Mouse (Mus musculus): ENCODE results near the gene Tmem9. TPM values are rescaled to one million over a fixed set of nuclear protein-coding genes. Genes with fewer than 3 reads are reported as not detected.

The Tmem9 gene
- polyA plus RNA-seq (2012; rRNA removed), result 108 and 113 TPM in 2 replicates

- DNase-seq (ENCODE audit: extremely low spot score in 1 of 2, low spot score in 1 of 2), result peak; percentile 20 to 61
These were observed at the start of gene Tmem9 for GRCm38 (mm10) chr1:136007211-136008158. TSS of gene Tmem9 (plus strand) at chr1:136008150.

- DNase-seq (ENCODE audit: extremely low spot score in 1 of 2, low spot score in 1 of 2), result peak in 1 of 2 experiments; percentile 82
These were observed 49.5 kb upstream of the Tmem9 start for GRCm38 (mm10) chr1:135958483-135958882.

DNA sequence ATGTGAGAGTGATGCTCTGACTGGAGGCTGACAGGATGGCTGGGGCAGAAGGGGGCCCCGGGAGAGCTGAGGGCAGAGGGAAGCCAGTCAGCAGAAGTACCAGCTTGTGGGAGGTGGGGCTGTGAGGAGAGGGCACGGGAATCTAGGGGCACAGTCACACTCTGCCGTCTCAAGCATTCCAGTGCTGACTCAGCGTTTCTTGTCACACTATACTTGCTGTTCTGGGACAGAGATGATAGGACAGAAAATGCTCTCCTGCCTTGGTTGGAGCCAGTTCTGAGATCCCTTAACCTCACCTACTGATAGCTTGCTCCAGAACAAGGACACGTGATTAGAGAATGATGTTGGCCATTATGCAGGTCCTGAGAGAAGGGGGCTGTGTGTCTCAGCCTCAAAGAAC lies 44.8 kb upstream of the Tmem9 start:
- DNase-seq (ENCODE audit: extremely low spot score in 1 of 2, low spot score in 1 of 2), result no peak

DNA sequence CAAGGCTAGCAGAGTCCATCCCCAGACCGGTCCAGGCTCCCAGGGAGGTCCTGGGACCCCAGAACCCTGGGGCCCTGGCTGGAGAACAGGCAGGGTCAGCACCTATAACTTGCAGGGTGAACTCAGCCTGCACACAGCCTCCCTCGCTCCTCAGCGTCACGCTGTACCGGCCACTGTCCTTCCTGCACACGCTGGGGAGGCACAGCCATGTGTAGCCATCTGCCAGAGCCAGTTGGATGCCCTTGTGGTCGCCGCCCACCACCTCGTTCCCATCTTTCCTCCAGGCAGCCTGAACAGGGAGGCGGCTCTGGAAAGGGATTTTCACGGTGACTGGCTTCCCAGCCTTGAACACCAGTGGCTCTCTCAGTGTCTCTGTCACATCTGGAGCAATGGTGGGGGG lies 43.4 kb upstream of the Tmem9 start:
- DNase-seq (ENCODE audit: extremely low spot score in 1 of 2, low spot score in 1 of 2), result peak in 1 of 2 experiments; percentile 44

- no peak for DNase-seq (ENCODE audit: extremely low spot score in 1 of 2, low spot score in 1 of 2)
These were observed 40.2 kb upstream of the Tmem9 start for GRCm38 (mm10) chr1:135967739-135968138.

DNA sequence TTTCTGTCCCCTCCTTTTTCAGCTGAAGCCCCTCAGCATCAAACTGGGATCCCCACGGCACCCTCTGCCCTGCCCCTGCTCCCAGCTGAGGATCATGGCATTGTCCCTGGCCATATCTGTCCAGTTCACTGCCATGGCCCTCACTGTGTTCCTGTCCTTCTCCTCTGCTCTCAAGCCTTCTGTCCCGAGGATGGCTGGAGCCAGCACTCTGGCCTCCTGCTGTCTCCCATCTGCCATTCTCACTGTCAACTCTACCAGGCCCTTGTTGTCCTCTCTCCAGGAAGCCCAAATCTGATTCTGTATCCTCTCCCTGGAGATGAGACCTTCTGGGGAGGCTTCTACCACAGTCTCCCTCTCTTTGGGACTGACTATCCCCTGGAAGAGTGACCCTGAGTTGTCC lies 37.5 kb upstream of the Tmem9 start:
- DNase-seq (ENCODE audit: extremely low spot score in 1 of 2, low spot score in 1 of 2), result no peak

DNA sequence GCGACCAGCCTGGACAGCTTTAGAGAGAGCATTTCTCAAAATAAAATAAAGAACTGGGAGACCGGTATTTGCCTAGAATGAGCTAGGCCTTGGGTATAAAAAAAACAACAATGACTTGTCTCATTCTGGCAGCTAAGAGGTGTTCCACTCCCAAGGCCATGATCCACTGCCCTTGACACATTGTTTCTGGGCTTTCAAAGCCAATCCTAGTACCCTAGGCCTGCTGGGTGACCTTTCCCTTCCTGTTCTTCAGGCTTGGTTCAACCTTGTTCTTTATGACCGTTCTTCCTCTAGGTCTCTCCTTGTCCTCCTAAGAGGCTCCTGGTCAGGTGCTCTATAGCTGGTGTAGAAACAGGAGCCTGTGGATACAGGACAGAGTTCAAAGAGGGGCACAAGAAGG lies 35.4 kb upstream of the Tmem9 start:
- no peak for DNase-seq (ENCODE audit: extremely low spot score in 1 of 2, low spot score in 1 of 2)

DNA sequence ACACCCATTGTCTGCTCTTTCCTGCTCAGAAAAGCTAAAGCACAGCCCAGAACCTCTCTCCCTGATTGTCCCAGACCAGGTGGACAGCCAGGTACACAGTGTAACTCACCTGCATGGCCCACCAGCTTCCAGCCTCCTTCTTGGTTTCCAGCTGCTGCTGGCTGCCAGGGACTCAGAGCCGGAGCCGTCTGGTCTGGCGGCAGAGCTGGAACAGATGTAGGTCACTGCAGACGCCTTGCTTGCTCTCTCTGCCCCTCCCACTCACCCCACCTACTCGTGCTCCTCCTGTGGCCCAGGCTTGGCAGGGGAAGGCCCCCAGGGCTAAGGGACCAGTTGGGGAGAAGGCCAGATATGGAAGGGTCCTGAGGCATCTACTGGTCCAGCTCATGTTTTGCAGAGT lies 23.8 kb upstream of the Tmem9 start:
- DNase-seq (ENCODE audit: extremely low spot score in 1 of 2, low spot score in 1 of 2), result no peak

DNA sequence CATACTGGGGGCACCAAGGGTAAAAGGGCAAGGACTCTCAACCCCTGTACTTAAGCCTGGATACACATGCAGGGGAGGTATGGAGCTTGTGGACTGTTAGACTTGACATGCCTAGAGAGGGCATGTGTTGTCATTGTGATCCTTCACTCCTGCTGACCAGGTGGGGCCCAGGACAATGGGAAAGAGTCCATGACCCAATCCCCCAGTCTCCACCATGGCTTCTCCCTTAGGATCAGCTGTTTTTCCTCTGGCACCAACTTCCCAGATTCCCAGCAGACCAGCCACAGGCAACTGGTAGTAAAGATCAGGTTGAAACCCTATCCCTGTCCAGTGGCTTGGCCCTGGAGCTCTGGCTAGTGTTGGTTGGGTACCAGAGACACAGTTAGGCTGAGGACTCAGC lies 18.1 kb upstream of the Tmem9 start:
- no peak for DNase-seq (ENCODE audit: extremely low spot score in 1 of 2, low spot score in 1 of 2)

DNA sequence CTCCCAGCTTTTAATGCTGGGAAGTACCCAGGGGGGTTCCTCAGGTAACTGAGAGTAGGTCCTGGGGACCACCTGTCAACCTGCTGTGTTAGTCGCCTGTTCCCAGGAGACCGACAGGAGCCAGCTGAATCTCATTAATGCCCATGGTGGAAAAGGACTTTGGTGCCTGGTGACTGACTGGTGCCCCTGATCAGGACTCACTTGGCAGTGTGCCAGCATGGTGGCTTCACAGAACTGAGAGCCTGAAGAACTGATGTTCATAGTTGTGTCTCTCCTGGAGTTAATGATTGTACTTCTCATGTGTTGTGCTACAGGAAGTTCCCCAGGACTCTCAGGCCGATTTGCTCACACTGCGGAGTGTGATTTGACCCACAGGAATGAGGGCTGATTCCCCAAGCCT lies 14.5 kb upstream of the Tmem9 start:
- DNase-seq (ENCODE audit: extremely low spot score in 1 of 2, low spot score in 1 of 2), result no peak

DNA sequence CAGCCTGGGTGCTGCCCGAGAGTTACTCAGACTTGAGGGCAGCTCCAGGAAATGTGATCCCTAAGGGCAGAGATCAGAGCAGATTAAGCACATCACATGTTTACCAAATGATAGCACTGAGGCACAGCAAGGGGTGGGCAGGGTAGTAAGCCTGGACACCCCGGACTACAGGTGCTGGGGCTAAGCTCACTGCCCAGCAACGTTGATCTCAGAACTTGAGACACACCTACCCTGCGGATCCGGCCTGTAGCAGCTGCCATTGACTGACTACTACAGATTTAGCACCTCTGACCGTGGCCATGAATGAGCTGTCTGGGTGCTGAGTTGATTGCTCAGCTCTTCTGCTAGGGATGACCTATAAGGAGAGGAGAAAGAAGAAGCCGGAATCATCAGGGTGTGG lies 10.4 kb upstream of the Tmem9 start:
- DNase-seq (ENCODE audit: extremely low spot score in 1 of 2, low spot score in 1 of 2), result no peak

DNA sequence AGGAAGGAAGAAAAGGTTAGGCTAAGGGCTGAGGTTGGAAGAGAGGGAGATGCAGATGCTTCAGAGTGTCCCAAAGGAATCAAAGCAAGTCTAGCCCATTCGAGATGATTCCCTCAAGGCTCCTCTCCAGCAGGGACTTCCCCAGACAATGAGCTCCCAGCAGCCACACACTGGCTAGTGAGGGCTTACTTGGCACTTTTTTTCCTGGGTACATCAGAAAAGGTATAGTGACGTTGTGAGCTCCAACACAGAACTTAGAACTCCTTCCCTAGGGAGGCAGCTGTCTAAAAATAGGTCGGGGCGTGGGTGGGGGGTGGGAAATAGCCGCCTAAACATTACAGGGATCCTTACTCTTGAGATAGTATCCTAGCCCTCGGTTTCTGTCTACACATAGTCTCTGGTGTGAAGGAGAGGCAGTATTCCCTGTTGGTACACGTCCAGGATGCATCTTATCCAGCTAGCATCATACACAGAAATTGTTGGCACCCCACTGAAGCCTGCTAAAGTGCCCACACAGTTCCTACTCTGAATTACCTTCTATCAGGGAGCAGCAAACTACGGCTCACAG lies 8.1 kb upstream of the Tmem9 start:
- peak in 1 of 2 experiments; percentile 32 for DNase-seq (ENCODE audit: extremely low spot score in 1 of 2, low spot score in 1 of 2)

DNA sequence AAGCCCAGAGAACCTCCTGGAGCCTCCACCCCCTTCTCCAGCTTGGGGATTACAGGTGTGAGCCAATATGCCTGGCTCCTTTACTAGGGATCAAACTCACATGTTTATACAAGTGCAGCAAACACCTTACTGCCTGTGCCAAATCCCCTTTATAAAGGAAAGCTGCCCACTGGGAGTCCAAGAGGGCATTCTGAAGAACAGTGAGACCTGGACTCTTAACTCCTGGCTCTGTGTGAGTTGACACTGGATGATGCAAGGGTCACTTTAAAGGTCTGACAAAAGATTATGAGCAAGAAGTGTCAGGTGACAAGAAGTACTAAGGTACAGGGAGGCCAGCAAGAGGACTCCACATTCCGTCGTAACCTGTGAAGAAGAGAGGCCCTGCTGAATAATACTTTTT lies 6.5 kb upstream of the Tmem9 start:
- DNase-seq (ENCODE audit: extremely low spot score in 1 of 2, low spot score in 1 of 2), result no peak

DNA sequence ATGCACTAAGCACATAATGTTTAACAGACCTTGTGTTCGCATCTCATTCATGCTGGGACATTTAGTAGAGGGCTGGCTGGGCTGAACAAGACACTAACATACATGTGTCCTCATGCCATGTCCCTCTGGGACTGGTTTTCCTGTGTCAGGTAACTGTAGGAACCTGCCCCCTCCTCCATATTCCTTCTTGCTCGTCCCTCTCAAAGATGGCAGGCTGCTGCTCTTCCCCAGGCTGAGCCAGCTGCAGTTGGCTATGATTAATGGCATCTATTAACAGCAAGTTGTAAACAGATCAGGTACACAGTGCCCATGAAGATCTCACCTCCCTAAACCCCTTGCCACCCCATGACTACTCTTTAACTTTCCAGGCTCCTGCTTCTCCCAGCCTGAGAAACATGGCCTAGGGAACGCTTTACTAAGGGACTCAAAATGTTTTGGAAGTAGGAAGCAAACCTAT lies 1.6 kb upstream of the Tmem9 start, which contains the start of gene Igfn1:
Gene Igfn1, minus strand, starts transcription at position 51 of the 457 bp plus-strand sequence.
- no peak for DNase-seq (ENCODE audit: extremely low spot score in 1 of 2, low spot score in 1 of 2)

GRCm38 (mm10) chr1:136008159-136008533 lies 196 bp downstream of the Tmem9 start:
- no peak for DNase-seq (ENCODE audit: extremely low spot score in 1 of 2, low spot score in 1 of 2)

- DNase-seq (ENCODE audit: extremely low spot score in 1 of 2, low spot score in 1 of 2), result no peak
These were observed 2.3 kb downstream of the Tmem9 start for GRCm38 (mm10) chr1:136010247-136010646.

DNA sequence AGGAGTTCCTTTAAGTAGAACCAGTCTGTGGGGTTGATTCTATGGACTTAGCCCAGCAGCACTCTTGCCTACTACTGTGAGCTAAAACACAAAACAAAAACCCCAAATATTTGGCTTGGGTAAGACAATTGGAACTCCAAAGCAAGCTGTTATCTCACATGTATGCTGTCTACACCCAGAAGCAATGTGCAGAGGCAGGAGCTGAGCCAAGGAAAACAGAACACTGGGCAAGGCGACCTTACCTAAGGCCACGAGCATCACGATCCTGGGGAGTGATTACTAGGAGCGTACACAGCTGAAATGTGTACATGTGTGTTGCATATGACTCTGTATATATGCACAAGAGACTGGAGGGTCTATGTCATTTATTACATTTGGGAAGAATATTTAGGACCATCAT lies 5.6 kb downstream of the Tmem9 start:
- no peak for DNase-seq (ENCODE audit: extremely low spot score in 1 of 2, low spot score in 1 of 2)

GRCm38 (mm10) chr1:136014796-136015502 lies 7.0 kb downstream of the Tmem9 start:
- no peak for DNase-seq (ENCODE audit: extremely low spot score in 1 of 2, low spot score in 1 of 2)

- no peak for DNase-seq (ENCODE audit: extremely low spot score in 1 of 2, low spot score in 1 of 2)
These were observed 9.4 kb downstream of the Tmem9 start for GRCm38 (mm10) chr1:136017307-136017706.

- DNase-seq (ENCODE audit: extremely low spot score in 1 of 2, low spot score in 1 of 2), result peak; percentile 92 to 96
These were observed 10.0 kb downstream of the Tmem9 start for GRCm38 (mm10) chr1:136017907-136018313.

Data from frontal cortex, adult 2 months (tissue).